Mouse (Mus musculus): Measurements from ENCODE around the gene AW822073. TPM values are rescaled to one million over a fixed set of nuclear protein-coding genes. Genes with fewer than 3 reads are reported as not detected.
"Not testable (repeated sequence)": the region's sequence is repeated elsewhere in the genome, so short reads cannot be mapped to it uniquely, and the experiment has no call there.

AW822073 gene
- not detected for polyA plus RNA-seq (2021)

DNA sequence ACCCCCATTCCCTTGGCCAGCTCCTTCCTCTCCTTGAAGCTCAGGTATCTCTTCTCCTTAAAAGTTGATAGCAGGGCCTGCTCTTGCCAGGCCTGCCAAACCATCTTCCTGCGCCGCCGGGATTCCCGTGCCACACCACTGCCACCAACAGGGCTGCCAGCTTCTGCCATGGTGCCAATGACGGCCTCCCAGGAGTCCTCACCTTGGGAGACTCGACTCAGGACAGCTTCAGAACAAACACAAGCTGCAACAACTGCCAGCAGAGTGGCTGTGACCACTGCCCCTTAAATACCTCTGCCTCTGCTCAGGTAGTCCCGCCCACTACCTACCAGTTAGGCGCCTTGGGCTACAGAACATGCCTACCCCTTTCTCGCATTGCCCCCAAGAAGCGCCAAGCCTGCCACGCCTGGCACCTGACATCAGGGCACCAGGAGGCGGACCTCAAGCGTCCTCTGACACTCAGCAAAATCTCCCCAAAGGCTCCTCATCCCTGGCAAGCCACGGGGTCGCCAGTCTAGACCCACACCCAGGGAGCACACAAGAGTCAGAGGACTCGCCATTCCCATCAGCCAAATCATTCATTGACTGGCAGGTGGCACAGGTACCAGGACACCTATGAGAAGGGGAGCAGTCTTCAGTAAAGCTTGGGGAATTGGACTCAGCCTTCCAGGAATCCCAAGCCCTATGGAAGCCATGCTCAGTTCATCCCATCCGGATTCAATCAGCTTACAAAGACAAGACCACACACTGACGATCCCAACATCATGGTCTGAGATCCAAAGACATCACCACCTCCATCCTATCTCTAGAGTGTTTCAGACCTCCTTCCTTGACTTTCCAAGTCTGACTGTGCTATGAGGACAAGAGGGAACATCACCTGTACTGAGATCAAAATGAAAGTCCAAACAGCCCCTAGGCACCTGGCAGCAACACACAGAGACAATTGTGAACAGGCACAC, at the start of gene AW822073:
AW822073 (minus strand) TSS at position 104 of the 959 bp plus-strand sequence.
- CTCF ChIA-PET; ATAC-seq; POLR2A ChIA-PET; in situ Hi-C loops (cut with MboI; ENCODE audit: low pct_unique_long_range_greater_than_20kb); DNase-seq (ENCODE audit: low read depth, low spot score); H3K27me3 ChIP-seq: not testable (repeated sequence)

DNA sequence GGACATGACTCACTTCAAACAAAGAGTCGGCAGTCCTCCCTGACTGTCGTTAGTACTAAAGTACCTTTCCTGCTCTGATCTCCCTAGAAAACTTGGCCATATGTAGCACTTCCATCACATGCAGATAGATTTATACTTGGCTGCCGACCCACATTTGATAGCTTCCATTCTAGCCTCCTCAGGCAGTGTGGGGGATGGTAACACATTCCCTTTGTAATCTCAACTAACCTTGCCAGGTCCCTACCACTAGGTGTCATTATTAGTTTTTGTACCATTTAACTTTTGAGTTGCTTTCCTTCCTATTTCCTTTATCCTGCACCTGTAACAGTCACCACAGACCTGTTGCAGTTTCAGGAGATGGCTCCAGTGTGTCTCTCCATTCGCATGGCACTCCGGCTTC, 33.7 kb upstream of the AW822073 start:
- ChIA-PET POLR2A (no interaction called here), CTCF (no interaction called here)
- DNase-seq (ENCODE audit: low read depth, low spot score) (no peak), ATAC-seq (no peak)
- H3K27me3 ChIP-seq = no peaks in the 10 kb centered on the region
- peak; percentile 58 for TF ChIP-seq CTCF (IDR thresholded peaks at IDR 0.05)
- in situ Hi-C loops (cut with MboI; ENCODE audit: low pct_unique_long_range_greater_than_20kb) = no loop called here

DNA sequence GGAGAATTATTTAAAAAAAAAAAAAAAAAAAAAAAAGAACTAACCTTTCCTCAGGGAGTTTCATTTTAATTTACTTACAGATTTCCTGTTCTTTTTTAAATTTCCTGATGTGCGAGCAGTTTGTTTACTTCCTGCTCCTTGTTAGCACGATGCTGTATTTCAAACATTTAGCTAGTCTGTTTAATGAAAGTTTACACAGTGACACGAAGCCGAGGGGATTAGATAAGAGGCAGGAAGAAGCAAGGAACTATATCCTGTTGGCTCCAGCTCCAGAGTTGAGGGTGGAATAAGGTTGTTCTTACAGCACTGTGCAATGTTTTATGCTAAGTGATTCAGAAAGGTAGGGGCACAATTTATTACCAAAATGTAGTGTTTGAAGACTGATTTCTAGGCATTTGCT, 31.2 kb upstream of the AW822073 start:
- DNase-seq (ENCODE audit: low read depth, low spot score) = no peak
- in situ Hi-C loops (cut with MboI; ENCODE audit: low pct_unique_long_range_greater_than_20kb) = no loop called here
- no peak for ATAC-seq
- no peaks in the 10 kb centered on the region for H3K27me3 ChIP-seq
- ChIA-PET POLR2A (interaction anchor here (0.6 to 0.7 kb wide), 4 partner anchors 35 to 1108 kb away, joined by 4 to 5 read pairs (median 4); no protein-coding TSS in a partner anchor), CTCF (no interaction called here)
- no peak for TF ChIP-seq CTCF (IDR thresholded peaks at IDR 0.05)

DNA sequence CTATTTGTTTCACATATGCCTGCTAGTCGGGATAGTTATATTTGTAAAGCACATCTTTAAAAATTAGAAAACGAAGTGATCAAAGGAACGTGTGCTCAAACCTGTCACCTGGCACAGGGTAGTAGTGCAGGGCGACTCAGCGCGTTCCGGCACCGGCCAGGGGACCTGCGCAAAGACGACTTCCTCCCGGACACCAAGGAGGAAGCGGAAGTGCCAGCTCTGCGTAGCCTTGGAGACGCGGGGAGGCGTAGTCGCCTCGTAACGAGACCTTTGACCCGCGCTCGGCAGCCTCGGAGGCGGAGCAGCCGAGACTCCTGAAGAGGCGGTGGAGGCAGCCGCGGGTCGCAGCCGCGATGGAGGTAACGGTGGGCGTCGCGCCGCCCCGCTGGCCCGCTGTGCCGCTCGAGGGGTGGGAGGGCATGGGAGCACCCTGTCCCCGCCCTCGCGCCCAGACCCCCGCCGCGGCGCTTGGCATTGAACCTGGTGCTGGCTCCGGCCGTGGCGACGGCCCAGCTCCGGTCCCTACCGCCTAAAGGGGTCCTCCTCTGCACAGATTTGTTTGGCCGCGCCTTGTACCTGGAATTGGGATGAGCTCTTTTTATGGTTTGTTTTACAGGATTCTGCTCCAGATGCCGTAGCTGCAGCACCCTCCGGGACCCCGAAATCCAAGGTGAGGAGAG, 30.6 kb upstream of the AW822073 start, which contains the start of gene Gcc2:
Gcc2 (plus strand) TSS at position 285 of the 680 bp plus-strand sequence.
- ChIA-PET CTCF (no interaction called here), POLR2A (interaction anchor here (0.6 kb wide), 2 partner anchors 848 to 1109 kb away, joined by 4 to 5 read pairs; no protein-coding TSS in a partner anchor)
- in situ Hi-C loops (cut with MboI; ENCODE audit: low pct_unique_long_range_greater_than_20kb) = no loop called here
- H3K27me3 ChIP-seq = no peaks in the 10 kb centered on the region
- no peak for TF ChIP-seq CTCF (IDR thresholded peaks at IDR 0.05)
- DNase-seq (ENCODE audit: low read depth, low spot score) (peak; percentile 58), ATAC-seq (peak; percentile 99)

DNA sequence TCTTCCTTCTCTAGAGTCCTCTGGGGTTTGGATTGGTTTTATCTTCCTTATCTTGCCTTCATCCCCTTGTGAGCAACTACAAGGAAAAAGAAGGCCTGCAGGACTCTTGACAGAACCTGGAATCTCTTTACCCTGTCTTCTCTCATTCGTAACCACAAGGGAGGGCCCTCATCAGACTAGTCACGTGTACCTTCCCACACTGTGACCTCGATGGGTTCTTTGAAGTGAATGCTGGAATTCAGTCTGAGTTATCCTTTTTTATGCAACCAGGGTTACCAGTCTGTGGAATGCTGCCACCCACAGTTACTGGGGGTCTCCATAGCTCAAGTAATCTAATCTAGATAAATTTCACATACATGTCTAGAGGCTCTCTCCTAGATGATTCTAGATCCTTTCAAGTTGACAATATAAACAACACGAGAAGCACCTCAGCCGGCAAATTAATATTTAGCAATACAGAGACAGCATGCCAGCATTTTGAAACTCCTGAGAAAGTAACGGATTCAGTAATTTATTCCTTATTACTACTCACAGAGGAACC, 30.0 kb upstream of the AW822073 start:
- H3K27me3 ChIP-seq = no peaks in the 10 kb centered on the region
- in situ Hi-C loops (cut with MboI; ENCODE audit: low pct_unique_long_range_greater_than_20kb) = no loop called here
- ATAC-seq (no peak), DNase-seq (ENCODE audit: low read depth, low spot score) (no peak)
- POLR2A ChIA-PET = no interaction called here
- CTCF ChIA-PET = no interaction called here
- no peak for TF ChIP-seq CTCF (IDR thresholded peaks at IDR 0.05)

DNA sequence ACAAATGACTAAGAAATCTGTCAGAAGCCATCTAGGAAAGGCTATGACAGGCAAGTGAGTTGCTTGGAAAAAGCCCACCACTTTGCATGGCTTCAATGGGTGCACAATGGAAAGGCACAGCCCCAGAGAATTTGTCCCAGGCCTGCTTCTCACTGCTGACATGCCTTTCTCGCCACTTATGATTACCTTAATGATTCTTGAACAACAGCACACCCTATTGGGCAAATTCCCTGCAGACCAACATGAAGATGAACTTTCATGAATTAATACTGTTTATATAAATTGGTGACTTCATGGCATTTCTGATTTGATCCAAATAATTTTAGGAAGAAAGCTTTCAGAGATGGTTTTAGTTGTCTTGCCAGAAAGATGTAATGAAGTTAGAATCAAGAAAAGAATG, 24.8 kb upstream of the AW822073 start:
- ChIA-PET CTCF (no interaction called here), POLR2A (no interaction called here)
- ATAC-seq = no peak
- in situ Hi-C loops (cut with MboI; ENCODE audit: low pct_unique_long_range_greater_than_20kb) = no loop called here
- peak; percentile 39 for TF ChIP-seq CTCF (IDR thresholded peaks at IDR 0.05)
- no peak for DNase-seq (ENCODE audit: low read depth, low spot score)
- H3K27me3 ChIP-seq = no peaks in the 10 kb centered on the region

DNA sequence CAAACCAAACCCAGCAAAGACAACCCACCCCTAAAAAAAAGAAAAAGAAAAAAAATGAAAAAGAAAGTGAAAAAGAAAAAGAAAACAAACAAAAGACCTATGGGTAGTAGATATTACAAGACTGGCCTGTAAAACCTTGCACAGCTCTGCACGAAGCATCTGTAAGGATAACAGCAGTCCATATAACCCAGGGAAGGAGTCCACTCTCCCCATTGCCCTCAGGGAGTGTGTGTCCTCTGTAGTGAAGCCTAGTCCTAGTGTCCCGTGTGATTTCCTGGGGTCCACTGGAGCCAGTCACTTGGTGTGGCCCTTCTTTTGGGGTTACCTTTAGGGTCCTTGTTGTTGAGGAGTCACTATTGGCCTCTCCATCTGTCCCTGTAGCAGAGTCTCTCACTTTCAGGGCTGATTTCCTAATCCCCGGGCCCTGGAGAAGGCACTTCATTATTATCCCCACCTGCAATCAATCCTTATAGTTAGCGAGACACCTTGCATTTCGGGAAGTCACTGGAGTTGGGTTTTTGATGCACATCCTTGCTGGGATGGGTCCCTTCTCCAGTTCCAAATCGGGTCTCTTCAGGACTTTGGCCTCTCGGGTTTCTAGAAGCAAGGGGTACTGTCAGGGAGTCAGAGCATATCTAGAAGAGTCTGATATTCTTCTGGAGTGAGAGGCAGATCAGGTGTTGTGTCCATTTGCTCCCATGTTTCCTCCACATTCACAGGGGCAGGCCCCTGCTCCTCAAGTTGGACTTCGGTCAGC, 14.4 kb upstream of the AW822073 start:
- POLR2A ChIA-PET; in situ Hi-C loops (cut with MboI; ENCODE audit: low pct_unique_long_range_greater_than_20kb); DNase-seq (ENCODE audit: low read depth, low spot score); CTCF ChIA-PET; H3K27me3 ChIP-seq: not testable (repeated sequence)
- ATAC-seq = peak; percentile 38

DNA sequence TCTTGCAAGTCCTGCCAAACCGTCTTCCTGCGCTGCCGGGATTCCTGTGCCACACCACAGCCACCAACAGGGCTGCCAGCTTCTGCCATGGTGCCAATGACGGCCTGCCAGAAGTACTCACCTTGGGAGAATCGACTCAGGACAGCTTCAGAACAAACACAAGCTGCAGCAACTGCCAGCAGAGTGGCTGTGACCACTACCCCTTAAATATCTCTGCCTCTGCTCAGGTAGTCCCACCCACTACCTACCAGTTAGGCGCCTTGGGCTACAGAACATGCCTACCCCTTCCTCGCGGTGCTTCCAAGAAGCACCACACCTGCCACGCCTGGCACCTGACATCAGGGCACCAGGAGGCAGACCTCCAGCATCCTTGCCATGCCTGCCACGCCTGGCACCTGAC, 11.9 kb upstream of the AW822073 start, which contains the start of gene Gm4981:
Gm4981 (minus strand) TSS at position 89 of the 400 bp plus-strand sequence.
- no peak for TF ChIP-seq CTCF (IDR thresholded peaks at IDR 0.05)
- POLR2A ChIA-PET = no interaction called here
- H3K27me3 ChIP-seq = no peaks in the 10 kb centered on the region
- CTCF ChIA-PET = no interaction called here
- DNase-seq (ENCODE audit: low read depth, low spot score) (no peak), ATAC-seq (no peak)
- in situ Hi-C loops (cut with MboI; ENCODE audit: low pct_unique_long_range_greater_than_20kb) = no loop called here

DNA sequence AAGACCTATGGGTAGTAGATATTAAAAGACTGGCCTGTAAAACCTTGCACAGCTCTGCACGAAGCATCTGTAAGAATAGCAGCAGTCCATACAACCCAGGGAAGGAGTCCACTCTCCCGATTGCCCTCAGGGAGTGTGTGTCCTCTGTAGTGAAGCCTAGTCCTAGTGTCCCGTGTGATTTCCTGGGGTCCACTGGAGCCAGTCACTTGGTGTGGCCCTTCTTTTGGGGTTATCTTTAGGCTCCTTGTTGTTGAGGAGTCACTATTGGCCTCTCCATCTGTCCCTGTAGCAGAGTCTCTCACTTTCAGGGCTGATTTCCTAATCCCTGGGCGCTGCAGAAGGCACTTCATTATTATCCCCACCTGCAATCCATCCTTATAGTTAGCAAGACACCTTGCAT, 10.3 kb upstream of the AW822073 start:
- DNase-seq (ENCODE audit: low read depth, low spot score); H3K27me3 ChIP-seq; CTCF ChIA-PET; ATAC-seq; in situ Hi-C loops (cut with MboI; ENCODE audit: low pct_unique_long_range_greater_than_20kb); POLR2A ChIA-PET: not testable (repeated sequence)

DNA sequence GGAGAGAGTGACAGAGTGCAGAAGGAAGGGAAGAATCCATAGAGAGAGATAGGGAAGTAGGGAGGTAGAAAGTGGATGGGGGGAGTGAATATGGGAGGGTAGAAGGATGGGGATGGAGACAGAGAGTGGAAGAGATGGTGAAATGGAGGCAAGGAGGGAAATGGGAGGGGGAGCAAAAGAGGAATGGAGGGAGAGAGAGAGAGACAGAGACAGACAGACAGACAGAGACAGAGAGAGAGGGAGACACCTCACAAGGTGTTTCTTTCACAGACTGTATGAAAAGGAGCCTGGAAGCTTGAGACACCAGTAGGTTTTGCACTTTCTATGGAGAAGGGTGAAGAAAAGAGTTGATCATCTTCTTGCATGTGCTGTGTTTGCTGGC, 9.0 kb upstream of the AW822073 start:
- ATAC-seq; H3K27me3 ChIP-seq; DNase-seq (ENCODE audit: low read depth, low spot score); POLR2A ChIA-PET; CTCF ChIA-PET; in situ Hi-C loops (cut with MboI; ENCODE audit: low pct_unique_long_range_greater_than_20kb): not testable (repeated sequence)

DNA sequence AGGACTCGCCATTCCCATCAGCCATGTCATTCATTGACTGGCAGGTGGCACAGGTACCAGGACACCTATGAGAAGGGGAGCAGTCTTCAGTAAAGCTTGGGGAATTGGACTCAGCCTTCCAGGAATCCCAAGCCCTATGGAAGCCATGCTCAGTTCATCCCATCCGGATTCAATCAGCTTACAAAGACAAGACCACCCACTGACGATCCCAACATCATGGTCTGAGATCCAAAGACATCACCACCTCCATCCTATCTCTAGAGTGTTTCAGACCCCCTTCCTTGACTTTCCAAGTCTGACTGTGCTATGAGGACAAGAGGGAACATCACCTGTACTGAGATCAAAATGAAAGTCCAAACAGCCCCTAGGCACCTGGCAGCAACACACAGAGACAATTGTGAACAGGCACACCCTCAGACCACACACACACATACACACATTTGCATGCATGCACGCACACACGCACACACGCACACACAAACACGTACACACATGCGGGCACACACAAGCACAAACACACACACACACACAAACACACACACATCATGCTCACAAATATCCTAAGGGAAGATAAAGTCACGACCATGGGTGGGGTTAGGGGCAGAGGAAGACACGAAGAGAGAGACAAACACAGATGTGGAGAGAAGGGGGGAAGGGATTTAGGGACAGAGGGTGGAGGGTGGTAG, 8.5 kb upstream of the AW822073 start:
- POLR2A ChIA-PET; H3K27me3 ChIP-seq; in situ Hi-C loops (cut with MboI; ENCODE audit: low pct_unique_long_range_greater_than_20kb); DNase-seq (ENCODE audit: low read depth, low spot score); CTCF ChIA-PET: not testable (repeated sequence)
- peak; percentile 10 for ATAC-seq

DNA sequence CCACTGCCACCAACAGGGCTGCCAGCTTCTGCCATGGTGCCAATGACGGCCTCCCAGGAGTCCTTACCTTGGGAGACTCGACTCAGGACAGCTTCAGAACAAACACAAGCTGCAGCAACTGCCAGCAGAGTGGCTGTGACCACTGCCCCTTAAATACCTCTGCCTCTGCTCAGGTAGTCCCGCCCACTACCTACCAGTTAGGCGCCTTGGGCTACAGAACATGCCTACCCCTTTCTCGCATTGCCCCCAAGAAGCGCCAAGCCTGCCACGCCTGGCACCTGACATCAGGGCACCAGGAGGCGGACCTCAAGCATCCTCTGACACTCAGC, 7.9 kb upstream of the AW822073 start, which contains the start of gene Duxf3:
Duxf3 (minus strand) TSS at position 35 of the 329 bp plus-strand sequence.
- H3K27me3 ChIP-seq; POLR2A ChIA-PET; CTCF ChIA-PET; in situ Hi-C loops (cut with MboI; ENCODE audit: low pct_unique_long_range_greater_than_20kb); DNase-seq (ENCODE audit: low read depth, low spot score): not testable (repeated sequence)
- ATAC-seq = peak; percentile 32

DNA sequence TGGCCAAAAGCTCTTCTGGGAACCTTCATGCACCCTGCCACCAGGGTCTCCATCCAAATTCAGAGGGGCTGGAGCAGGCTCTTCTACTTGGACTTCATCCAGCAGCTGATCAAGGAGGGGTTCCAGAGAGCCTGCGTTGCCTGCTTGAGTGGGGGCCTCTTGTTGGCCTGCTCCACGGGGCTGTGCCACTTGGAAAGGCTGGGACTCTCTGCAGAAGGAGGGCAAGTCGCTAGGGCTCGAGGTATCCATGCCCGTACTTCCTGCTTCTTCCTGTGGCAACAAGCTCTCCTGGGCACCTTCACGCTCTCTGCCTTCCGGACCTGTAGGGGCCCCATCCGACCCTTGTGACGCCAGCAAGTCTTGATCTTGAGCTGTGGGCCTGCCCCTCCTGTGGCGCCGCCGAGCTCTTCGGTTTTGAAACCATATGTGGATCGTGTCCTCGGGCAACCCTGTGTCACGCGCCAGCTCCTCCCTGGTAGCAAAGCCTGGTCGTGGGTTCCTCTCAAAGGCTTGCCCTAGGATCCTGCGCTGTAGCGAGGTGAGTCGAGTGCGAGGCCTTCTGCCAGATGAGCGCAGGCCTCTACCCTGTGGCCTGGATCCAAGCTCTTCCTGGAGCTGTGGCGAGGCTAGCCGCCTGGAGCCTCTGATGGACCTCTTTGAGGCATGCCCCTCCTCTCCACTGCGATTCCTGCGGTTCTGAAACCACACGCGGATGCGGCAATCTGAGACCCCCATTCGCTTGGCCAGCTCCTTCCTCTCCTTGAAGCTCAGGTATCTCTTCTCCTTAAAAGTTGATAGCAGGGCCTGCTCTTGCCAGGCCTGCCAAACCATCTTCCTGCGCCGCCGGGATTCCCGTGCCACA, 7.3 kb upstream of the AW822073 start:
- peak; percentile 55 for ATAC-seq
- DNase-seq (ENCODE audit: low read depth, low spot score); POLR2A ChIA-PET; in situ Hi-C loops (cut with MboI; ENCODE audit: low pct_unique_long_range_greater_than_20kb); H3K27me3 ChIP-seq; CTCF ChIA-PET: not testable (repeated sequence)

Data from Patski (cell line).